Mouse (Mus musculus) CH12F3 (cell line): ENCODE results near the gene Ajap1.

Experiments used
- in situ Hi-C: fragments of 300-500 bp; cut with MboI; formaldehyde crosslinking; loops from 2 replicates; pipeline ENCODE4 v1.14.3; 2020; ENCODE audit warnings: low sequenced_read_pairs

The Ajap1 gene

GRCm38 (mm10) chr4:153453496-153453895, 29.1 kb downstream of the Ajap1 start:
- in situ Hi-C loops: no loop called here

GRCm38 (mm10) chr4:153451516-153451915, 31.1 kb downstream of the Ajap1 start:
- in situ Hi-C loops: no loop called here

GRCm38 (mm10) chr4:153442522-153442921, 40.1 kb downstream of the Ajap1 start:
- in situ Hi-C loops: no loop called here

DNA sequence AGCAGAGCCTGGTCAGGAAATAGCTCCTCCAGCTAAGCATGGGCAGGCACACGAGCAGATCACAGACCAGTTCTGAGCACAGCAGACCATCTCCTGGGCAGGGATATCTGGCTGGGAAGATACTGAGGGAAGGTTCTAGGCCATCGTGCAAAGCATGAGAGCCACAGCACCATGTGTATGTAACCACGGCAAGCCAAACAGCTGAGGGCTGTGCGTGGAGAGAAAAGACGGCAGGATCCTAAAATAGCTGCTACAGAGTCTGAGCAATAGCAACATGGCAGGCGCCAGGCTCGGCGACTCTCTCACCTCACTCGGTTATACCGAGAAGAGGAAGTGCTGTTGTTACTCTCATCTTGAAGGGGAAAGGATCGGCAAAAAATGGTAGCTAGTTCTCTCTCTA, 42.7 kb downstream of the Ajap1 start:
- in situ Hi-C loops: no loop called here

DNA sequence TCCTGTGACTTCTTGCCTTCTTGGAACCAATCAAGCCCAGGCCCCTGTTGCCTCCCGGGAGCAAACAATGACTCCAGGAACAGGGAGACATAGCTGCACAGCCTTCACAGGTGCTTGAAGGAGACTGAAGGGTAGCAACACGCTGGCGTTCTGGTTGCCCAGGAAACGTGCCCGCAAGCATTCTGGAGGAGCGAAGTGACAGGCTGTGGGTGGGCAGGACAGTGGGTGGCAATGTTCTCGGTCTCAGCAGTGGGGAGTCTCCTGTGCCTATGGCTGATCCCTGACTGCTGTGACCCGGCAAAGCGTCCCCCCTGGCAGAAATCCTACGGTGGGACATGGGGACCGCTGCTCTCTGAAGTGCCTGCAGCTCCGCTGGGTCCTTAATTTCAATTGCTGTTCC, 43.6 kb downstream of the Ajap1 start:
- in situ Hi-C loops: no loop called here

GRCm38 (mm10) chr4:153437196-153437595, 45.4 kb downstream of the Ajap1 start:
- in situ Hi-C loops: no loop called here

DNA sequence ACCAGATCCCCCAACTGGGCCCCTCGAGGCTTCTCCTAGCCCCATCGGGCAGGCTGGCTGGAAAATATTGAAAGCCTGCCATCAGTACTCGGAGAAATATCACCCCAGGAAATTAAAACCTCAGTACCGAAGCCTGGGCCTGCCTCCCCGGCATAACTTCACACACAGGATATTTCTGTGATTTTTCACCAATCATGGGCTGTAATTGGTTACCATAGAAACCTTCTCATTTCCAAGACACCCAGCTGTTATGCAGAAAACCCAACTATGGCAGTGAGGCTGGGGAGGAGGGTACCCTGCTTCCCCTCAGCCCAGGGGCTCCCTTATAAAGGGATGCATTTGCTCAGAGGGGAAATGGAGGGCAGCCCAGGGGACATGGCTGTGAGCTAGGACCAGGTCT, 46.7 kb downstream of the Ajap1 start:
- in situ Hi-C loops: no loop called here

GRCm38 (mm10) chr4:153429971-153430370, 52.6 kb downstream of the Ajap1 start:
- in situ Hi-C loops: no loop called here

- in situ Hi-C loops: no loop called here
Measured at GRCm38 (mm10) chr4:153425961-153426656, 56.5 kb downstream of the Ajap1 start.

GRCm38 (mm10) chr4:153424324-153424723, 58.3 kb downstream of the Ajap1 start:
- in situ Hi-C loops: no loop called here

GRCm38 (mm10) chr4:153417926-153418325, 64.7 kb downstream of the Ajap1 start:
- in situ Hi-C loops: no loop called here

- in situ Hi-C loops: no loop called here
Measured at GRCm38 (mm10) chr4:153417164-153417896, 65.3 kb downstream of the Ajap1 start.

- in situ Hi-C loops: no loop called here
Measured at GRCm38 (mm10) chr4:153416111-153416510, 66.5 kb downstream of the Ajap1 start.

GRCm38 (mm10) chr4:153398421-153398820, 84.2 kb downstream of the Ajap1 start:
- in situ Hi-C loops: no loop called here

DNA sequence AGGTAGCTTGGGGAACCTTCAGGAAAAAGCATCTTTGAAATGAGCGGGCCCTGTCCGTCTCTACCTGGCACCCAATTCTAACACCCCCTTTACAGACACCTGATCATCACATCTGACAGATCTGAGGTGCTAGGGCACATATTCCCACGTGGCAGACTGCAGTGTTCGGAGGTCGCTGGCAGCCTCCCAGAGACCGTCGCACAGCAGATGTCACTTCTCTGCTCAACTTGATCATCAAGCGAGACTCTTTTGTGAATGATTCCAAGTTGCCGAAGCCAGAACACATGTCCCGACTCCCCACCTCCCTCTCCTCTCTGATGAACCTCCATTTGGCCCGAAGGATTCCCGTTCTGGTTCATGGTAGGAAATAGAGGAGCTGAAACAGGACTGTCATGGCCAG, 95.1 kb downstream of the Ajap1 start:
- in situ Hi-C loops: no loop called here

- in situ Hi-C loops: no loop called here
Measured at GRCm38 (mm10) chr4:153381433-153381832, 101.2 kb downstream of the Ajap1 start.

DNA sequence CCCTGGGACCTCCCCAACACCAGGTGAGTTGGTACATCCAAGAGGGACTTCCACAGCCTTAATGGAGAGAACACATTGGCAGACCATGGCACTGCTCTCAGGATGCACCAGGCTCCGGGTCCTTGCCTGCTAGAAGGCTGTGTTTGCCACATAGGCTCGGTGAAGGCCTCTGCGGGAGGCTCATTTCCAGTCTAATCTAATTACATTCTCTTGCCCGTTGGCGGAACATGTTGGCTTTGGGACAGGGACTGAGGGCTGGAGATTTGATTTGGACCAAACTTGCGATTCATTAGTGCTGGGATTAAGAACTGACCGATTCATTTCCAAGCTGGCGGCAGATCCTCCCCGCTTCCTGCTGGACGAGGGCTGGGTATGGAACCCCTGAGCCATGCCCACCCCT, 101.7 kb downstream of the Ajap1 start:
- in situ Hi-C loops: no loop called here

DNA sequence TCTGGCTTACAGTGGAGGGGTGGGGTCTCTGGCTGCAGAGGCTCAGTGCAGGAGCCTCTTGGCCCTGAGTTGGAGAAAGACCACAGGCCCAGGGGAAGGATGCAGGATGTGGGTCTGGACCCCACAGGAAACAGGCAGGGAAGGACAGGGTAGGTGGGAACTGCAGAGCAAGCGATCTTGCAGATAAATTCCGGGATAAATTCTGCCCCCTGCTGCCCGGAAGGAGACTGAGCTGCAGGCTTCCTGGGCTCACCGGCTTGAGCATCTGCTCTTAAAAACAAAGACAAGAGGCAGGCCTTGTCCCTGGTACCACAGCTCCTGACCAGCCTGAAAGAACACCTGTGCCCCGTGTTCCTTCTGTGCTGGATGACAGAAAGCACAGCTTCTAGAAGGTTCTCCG, 104.6 kb downstream of the Ajap1 start:
- in situ Hi-C loops: no loop called here

DNA sequence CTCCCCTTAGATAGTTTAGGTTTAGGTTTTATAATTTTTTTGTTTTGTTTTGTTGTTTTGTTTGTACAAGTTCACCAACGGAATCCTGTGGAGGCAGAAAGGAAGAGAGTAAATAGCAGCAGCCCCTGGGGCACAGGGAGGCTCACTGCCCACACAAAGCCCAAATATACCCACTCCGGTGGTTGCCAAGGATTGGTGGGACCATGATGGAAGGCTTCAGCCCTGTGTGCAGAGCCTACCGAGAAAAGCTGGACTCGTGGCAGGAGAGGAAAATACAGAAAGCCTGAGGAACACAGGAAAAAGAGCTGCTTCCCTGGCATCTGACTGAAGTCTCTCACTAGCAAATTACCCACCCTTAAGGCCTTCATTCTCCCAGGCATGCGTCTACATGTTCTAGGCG, 108.4 kb downstream of the Ajap1 start:
- in situ Hi-C loops: no loop called here

- in situ Hi-C loops: no loop called here
Measured at GRCm38 (mm10) chr4:153373125-153373524, 109.5 kb downstream of the Ajap1 start.

GRCm38 (mm10) chr4:153368620-153369159, 113.9 kb downstream of the Ajap1 start:
- in situ Hi-C loops: no loop called here

GRCm38 (mm10) chr4:153360868-153361545, 121.6 kb downstream of the Ajap1 start:
- in situ Hi-C loops: no loop called here
